Mouse (Mus musculus): ENCODE measurements around the gene Phlpp2. TPM values are rescaled to one million over a fixed set of nuclear protein-coding genes. Genes with fewer than 3 reads are reported as not detected.

Gene Phlpp2
- total and polyA plus RNA-seq, 2 experiments from 2014 or later, result 2.9 to 13.6 TPM

DNA sequence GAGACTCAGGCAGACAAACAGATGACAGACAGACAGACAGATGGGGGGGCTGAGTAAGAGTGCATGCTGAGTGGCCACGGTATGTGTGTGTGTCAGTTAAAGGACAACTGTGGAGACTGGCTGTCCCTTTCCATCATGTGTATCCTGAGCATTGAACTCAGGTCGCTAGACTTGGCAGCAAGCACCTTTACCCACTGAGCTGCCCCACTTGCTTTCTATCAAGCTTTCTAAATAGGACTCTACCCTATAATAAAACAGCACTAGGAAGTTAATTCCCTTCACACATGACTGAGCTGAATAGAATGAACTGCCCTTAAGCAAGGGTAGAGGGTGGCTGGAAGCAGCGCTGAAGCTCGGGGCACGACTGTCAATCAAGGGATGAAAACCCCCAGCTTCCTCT, 123.8 kb downstream of the Phlpp2 start:
- no peak for TF ChIP-seq CTCF (IDR thresholded peaks at IDR 0.05; ENCODE audit: low read depth)
- H3K4me2 ChIP-seq (ENCODE audit: low read depth), result no peak overlapping the region
- H3K9ac ChIP-seq, result no peak overlapping the region
- WGBS, result 64% methylated on average over 5 of the region's 5 CpGs
- H3K4me3 ChIP-seq (ENCODE audit: low read depth, low read length), result no peak overlapping the region
- no peaks in the 10 kb centered on the region for H3K27me3 ChIP-seq (ENCODE audit: insufficient read depth, low read length)
- ATAC-seq, result no peak
- no peaks in the 10 kb centered on the region for H3K9me3 ChIP-seq (ENCODE audit: low read length)
- H3K4me1 ChIP-seq (ENCODE audit: insufficient read depth), result no peaks in the 10 kb centered on the region
- H3K36me3 ChIP-seq (ENCODE audit: insufficient read depth), result no peaks in the 10 kb centered on the region
- no peak overlapping the region for H3K27ac ChIP-seq (ENCODE audit: low read depth, low read length)
- DNase-seq, result no peak

DNA sequence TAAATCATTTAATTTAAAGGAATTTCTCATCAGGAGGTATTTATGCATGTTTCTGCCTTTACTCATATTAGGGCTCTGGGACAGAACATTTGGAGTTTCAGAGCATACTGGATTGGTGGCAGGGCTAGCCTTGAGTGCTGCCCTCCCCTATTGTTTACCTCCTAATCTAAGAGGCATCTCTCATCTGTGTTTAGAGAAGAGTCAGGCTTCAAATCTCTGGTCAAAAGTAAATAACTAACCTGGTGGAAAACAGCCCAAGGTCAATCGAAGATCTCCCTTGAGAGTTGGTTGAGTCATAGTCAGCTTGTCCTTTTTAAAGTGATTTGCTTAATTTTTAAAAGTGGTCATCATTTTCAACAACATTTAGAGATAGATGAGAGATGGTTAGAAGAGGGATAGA, 124.6 kb downstream of the Phlpp2 start:
- no peak for DNase-seq
- Histone ChIP-seq H3K36me3 (ENCODE audit: insufficient read depth) (no peaks in the 10 kb centered on the region), H3K27ac (ENCODE audit: low read depth, low read length) (no peak overlapping the region), H3K27me3 (ENCODE audit: insufficient read depth, low read length) (no peaks in the 10 kb centered on the region), H3K4me3 (ENCODE audit: low read depth, low read length) (no peak overlapping the region), H3K9ac (no peak overlapping the region), H3K4me1 (ENCODE audit: insufficient read depth) (no peaks in the 10 kb centered on the region), H3K9me3 (ENCODE audit: low read length) (no peaks in the 10 kb centered on the region), H3K4me2 (ENCODE audit: low read depth) (no peak overlapping the region)
- TF ChIP-seq CTCF (IDR thresholded peaks at IDR 0.05; ENCODE audit: low read depth), result no peak
- no peak for ATAC-seq
- WGBS, result 82% methylated on average over 1 of the region's 1 CpGs

Other genes with a start within 250 kb of the Phlpp2 start
- gene Ist1, start 175.3 kb upstream of the Phlpp2 start, total RNA-seq (2014; rRNA removed), result 126 and 139 TPM in 2 replicates
- 89.3 and 110 TPM in 2 replicates for gene Ist1, start 175.3 kb upstream of the Phlpp2 start, polyA plus RNA-seq (2015; fragmentation: Nextera tagmentation; extraction: Ambion mirVana)
- gene Zfp821, start 163.0 kb upstream of the Phlpp2 start, total RNA-seq (2014; rRNA removed), result 87.6 and 92.1 TPM in 2 replicates
- gene Zfp821, start 163.0 kb upstream of the Phlpp2 start, polyA plus RNA-seq (2015; fragmentation: Nextera tagmentation; extraction: Ambion mirVana), result 57.8 and 67.0 TPM in 2 replicates
- gene Atxn1l, start 130.8 kb upstream of the Phlpp2 start, total RNA-seq (2014; rRNA removed), result 9.9 and 20.4 TPM in 2 replicates
- gene Atxn1l, start 130.8 kb upstream of the Phlpp2 start, polyA plus RNA-seq (2015; fragmentation: Nextera tagmentation; extraction: Ambion mirVana), result 1.9 and 3.2 TPM in 2 replicates
- 96.4 and 101 TPM in 2 replicates for gene Ap1g1, start 90.0 kb upstream of the Phlpp2 start, total RNA-seq (2014; rRNA removed)
- 28.1 and 35.8 TPM in 2 replicates for gene Ap1g1, start 90.0 kb upstream of the Phlpp2 start, polyA plus RNA-seq (2015; fragmentation: Nextera tagmentation; extraction: Ambion mirVana)
- 0.69 and 0.76 TPM in 2 replicates for gene Marveld3, start 93.7 kb downstream of the Phlpp2 start, total RNA-seq (2014; rRNA removed)
- gene Marveld3, start 93.7 kb downstream of the Phlpp2 start, polyA plus RNA-seq (2015; fragmentation: Nextera tagmentation; extraction: Ambion mirVana), result 0.64 and 1.4 TPM in 2 replicates
- gene Tat, start 121.9 kb downstream of the Phlpp2 start, total RNA-seq (2014; rRNA removed), result not detected in 2 replicates
- gene Tat, start 121.9 kb downstream of the Phlpp2 start, polyA plus RNA-seq (2015; fragmentation: Nextera tagmentation; extraction: Ambion mirVana), result not detected in 2 replicates
- gene Chst4, start 171.2 kb downstream of the Phlpp2 start, total RNA-seq (2014; rRNA removed), result not detected in 2 replicates
- not detected in 2 replicates for gene Chst4, start 171.2 kb downstream of the Phlpp2 start, polyA plus RNA-seq (2015; fragmentation: Nextera tagmentation; extraction: Ambion mirVana)
- 13.1 and 19.6 TPM in 2 replicates for gene Zfp612, start 211.2 kb downstream of the Phlpp2 start, total RNA-seq (2014; rRNA removed)
- gene Zfp612, start 211.2 kb downstream of the Phlpp2 start, polyA plus RNA-seq (2015; fragmentation: Nextera tagmentation; extraction: Ambion mirVana), result 8.2 and 13.6 TPM in 2 replicates
- not detected in 2 replicates for gene Gm21964, start 232.7 kb downstream of the Phlpp2 start, total RNA-seq (2014; rRNA removed)
- gene Gm21964, start 232.7 kb downstream of the Phlpp2 start, polyA plus RNA-seq (2015; fragmentation: Nextera tagmentation; extraction: Ambion mirVana), result not detected in 2 replicates
- gene Gm17720, start 234.2 kb downstream of the Phlpp2 start, total RNA-seq (2014; rRNA removed), result not detected in 2 replicates
- not detected in 2 replicates for gene Gm17720, start 234.2 kb downstream of the Phlpp2 start, polyA plus RNA-seq (2015; fragmentation: Nextera tagmentation; extraction: Ambion mirVana)